Mouse (Mus musculus): ENCODE measurements at regions not wholly inside any gene's neighbourhood (a gene's known extent, or its start where the extent isn't known, plus 50 kb on each side); places are given as distances from the start of the nearest gene placed in this dataset.

- no peak for DNase-seq (ENCODE audit: low spot score)
Measured at GRCm38 (mm10) chr9:32815473-32815872, 179.5 kb downstream of the Ets1 start.

GRCm38 (mm10) chr9:32816649-32817425 lies 180.8 kb downstream of the Ets1 start:
- DNase-seq (ENCODE audit: low spot score), result no peak

DNA sequence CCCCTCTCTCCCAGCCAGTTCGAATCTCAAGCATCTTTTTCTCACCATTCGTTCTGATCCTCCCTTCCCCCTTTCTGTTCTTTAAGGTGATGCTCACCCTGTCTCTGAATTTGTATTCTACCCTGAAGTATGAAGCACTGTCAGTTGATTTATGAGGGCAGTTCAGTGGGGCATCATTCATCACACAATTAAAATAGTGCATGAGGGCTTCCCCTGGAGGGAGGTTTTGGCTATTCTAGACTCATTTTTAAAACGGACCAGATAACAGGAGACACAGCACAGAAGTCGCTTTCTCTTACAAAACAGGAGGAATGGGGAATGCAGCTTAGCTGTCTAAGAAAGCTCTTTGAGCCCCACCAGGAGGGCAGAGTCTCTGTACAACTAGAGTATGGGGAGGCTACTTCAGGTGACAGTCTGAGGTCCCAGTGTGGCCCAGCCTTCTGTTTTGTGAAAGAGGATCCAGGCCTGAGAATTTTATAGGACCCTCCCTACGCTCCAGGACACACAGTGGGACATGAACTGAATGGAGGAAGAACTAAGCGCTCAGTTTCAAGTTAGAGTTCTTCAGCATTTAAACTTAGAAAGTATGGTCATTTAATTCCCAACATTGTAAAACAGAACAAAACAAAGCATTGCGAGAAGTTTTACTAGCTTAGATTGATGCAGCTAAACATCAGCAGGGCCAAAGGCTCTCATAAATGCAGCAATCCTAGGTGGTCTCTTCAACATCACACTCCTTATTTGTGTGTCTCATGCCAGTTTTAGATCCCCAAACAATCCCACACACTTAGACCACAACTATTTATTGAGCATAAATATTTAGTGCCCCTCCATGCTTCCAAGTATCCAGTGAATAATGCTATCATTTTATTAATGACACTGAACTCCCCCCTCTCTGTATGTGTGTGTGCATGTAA lies 181.7 kb downstream of the Ets1 start:
- DNase-seq (ENCODE audit: low spot score), result no peak

GRCm38 (mm10) chr9:32823439-32824133 lies 187.6 kb downstream of the Ets1 start:
- DNase-seq (ENCODE audit: low spot score), result no peak

DNA sequence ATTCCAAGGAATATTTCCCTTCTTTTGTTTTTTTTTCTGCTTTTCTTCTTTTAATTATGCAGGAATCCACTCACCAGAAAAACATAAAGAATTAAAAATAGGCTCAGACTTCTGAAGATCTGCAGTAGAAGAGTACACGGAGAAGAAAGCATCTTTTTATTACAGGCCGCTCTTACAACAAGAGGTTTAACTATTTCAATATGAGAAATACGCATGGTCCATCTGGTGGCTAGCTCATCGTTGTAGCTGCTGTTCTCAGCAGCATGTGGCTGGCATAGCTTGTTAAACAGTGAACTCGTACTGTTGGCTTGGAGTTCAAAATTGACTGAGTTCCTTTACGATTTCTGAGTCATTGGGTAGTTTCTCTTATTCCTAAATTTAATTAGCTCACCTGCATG lies 188.1 kb downstream of the Ets1 start:
- no peak for DNase-seq (ENCODE audit: low spot score)

DNA sequence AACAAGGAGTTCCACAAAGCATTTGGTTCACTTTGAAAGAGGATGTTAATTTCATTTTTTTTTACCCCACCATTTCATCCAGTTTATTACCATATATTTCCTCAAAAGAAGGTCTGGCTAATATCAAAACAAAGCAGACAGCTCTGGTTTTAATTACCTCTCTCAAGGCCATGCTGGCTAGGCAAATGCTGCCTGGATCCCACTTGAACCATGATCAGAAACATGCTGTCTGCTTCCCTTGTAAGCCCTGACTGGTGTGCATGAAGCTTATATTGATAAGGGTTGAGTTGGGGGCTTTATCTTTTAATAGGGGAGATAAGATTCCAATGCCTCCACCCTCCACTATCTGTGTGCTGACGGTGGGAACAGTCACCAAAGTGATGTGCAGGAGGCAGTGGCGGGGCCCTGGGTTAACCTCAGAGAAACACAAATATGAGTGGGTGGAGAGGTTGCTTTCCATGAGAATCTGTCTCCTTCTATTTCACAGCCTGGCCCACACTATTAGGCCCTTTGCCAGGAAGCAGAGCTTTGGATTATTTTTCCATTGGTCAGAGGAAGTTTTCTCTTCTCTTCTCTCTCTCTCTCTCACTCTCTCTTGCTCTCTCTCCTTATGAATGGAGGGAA lies 194.4 kb downstream of the Ets1 start:
- no peak for DNase-seq (ENCODE audit: low spot score)

GRCm38 (mm10) chr9:32833373-32833772 lies 197.4 kb downstream of the Ets1 start:
- DNase-seq (ENCODE audit: low spot score), result no peak

DNA sequence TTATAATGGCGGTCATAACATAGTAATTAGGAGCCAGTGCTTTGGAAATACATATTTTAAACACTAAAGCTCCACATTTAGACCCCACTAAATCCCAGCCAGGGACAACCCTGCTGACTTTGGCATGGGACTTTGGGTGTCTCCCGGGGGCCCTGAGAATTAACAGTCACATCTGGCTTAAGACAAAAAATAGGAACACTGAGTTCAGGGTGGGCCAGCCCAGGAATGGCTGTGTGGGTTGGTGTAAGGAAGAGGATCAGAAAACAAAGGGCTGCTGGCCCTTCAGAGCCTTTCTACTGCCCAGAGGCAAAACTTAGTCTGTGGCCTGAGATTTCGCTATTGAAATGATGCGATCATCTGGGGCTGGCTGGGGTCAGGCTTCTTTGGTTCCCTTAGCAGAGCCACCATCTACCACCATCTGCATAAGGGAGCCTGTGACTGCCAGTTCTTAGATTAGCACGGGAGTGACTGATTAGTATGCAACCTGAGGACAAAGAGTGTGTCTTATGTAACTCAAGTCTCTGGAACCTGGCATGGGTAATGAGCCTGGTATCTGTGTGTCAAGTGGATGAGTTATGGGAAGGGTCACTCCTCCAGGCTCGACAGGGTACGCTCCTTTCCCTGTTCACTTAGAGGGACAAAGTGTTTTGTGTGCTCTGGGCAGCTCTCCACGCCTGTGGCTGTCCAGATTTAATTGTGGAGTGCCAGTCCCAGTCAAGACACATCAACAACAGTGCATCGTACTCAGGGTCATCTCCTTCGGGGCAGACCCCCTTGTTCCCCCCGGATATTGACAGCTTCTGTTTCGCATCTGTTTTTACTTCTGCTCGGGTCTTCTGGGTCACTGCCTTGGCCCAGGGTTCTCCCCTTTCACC lies 199.0 kb downstream of the Ets1 start:
- DNase-seq (ENCODE audit: low spot score), result no peak

- DNase-seq (ENCODE audit: low spot score), result no peak
Measured at GRCm38 (mm10) chr9:32835626-32835971, 199.6 kb downstream of the Ets1 start.

GRCm38 (mm10) chr9:32836371-32836770 lies 200.3 kb downstream of the Ets1 start:
- no peak for DNase-seq (ENCODE audit: low spot score)

DNA sequence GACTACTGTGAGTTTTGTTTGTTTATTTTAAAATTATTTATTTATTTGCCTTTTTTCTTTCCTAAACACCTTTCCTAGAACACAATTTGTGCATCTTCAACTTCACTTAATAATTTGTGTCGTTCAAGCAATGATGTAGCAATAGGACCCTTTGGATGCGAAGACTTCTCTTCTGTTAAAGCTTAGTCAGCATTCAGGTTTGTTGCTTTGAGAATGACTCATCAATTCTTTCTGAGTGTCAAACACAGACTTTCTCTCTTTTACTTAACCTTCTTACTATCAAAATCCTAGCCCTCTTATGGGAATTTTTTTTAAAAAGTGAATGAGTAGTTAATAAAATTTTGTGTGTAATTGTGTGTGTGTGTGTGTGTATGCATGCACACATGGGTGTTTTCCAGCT lies 211.3 kb downstream of the Ets1 start:
- DNase-seq (ENCODE audit: low spot score), result no peak

DNA sequence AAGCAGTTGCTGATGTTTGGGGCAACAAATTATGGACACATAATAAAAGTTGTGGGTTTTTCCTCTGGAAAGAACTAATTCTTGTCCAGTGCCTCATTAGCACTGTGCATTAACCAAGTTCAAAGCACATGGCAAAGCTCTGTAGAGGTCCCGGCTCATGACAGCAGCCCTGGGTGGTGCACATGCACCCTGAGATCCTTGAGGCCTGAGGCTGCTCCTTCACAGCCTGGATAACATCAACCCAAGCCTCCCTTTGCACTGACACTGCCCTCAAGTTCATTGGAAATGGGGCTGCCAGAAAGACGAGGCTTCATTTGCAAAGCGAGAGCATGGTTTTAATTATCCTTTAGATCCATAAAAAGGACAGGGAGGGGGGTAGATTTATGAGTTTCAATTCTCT lies 216.3 kb downstream of the Ets1 start:
- DNase-seq (ENCODE audit: low spot score), result no peak

- DNase-seq (ENCODE audit: low spot score), result no peak
Measured at GRCm38 (mm10) chr9:32863286-32863685, 227.3 kb downstream of the Ets1 start.

GRCm38 (mm10) chr9:32868936-32869335 lies 232.9 kb downstream of the Ets1 start:
- DNase-seq (ENCODE audit: low spot score), result no peak

DNA sequence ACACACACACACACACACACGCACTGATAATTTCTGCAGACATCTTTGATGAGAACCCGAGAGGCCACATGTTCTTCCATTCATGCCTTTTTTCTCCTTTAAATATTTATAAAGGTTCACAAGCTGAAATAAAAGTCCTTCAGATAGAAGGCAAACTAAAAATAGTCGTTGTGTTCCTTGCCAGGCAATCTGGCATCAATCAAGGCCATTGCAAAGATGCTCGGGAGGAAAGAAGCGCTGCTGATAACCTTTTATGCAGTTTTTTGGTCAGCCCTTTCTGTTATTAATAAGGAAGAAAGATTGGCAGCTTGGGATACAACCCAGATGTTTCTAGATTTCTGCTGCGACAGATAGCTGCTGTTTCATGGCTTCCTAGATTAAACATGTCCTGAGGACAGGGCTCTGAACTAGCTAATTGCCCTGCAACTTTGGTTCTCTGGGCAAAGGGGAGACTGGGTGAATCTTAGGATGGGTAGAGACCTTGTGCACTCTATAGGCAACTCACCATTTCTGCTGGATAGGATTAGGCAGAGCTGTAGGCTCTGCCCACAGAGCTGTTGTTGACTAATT lies 238.4 kb downstream of the Ets1 start:
- no peak for DNase-seq (ENCODE audit: low spot score)

DNA sequence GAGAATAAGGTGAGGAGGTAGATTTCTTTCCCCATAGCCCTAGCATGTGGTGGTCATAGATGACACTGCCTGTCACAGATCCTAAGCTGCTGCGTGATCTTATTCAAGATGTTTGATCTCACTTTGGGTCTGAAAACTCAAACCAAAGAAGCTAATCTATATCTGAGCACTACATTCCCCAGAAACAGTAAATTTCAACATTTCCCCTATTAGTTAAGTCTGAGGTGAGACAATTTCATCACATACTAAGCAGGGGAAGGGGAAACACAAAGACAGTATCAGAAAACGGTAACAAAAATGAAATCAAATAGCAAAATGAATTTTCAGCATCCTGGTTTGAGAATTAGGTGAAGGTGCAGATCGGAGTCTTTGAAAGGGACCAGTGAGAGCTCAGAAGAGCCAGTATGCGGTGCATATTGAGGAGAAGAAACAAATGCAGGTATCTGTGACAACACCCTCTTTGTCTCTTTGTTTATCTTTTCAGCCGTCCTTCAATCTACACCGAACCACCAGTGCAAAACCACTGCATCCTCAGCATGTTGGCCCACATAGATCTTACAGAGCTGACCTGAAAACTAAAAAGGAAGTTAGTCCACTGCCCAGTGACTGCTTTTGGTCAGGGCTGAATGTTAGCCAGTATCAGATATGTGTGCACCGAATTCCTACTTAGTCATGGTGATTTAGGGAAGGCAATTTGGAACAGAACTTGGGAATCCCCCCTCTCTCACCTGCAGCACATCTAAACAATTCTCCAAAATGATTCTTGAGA lies 247.0 kb downstream of the Ets1 start:
- DNase-seq (ENCODE audit: low spot score), result no peak

GRCm38 (mm10) chr9:32886008-32886650 lies 250.1 kb downstream of the Ets1 start:
- no peak for DNase-seq (ENCODE audit: low spot score)

DNA sequence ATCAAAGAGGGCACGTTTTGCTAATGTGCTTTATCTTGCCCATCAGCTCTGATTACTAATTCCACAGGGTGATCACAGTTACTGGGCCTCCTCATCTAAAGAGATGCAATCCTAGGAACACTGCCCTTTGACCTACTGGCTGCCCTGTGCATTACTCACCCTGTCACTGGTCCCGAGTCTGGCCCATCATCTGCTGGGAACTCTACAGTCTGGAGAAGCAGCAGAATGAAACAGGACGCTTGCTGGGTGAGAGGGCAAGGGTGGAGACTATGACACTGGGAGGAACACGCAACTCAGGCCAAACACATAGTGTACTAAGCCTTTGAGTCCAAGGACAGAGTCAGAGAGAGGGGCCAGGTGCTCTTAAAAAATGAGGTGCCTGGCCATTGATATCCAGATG lies 263.8 kb downstream of the Ets1 start:
- DNase-seq (ENCODE audit: low spot score), result no peak

GRCm38 (mm10) chr9:32901287-32901686 lies 265.3 kb downstream of the Ets1 start:
- no peak for DNase-seq (ENCODE audit: low spot score)
